Mouse (Mus musculus) testis, adult 2 months (tissue): ENCODE data around the gene Gm5431.

Experiments used
- CTCF ChIP-seq: fragments of 200-500 bp; IDR thresholded peaks from 2 replicates; pipeline ENCODE4 v1.5.1; 2012; ENCODE audit warnings: low read depth, mild to moderate bottlenecking, inconsistent platforms, low read length, moderate library complexity; ENCODE audit not compliant: control insufficient read depth, insufficient read depth, insufficient replicate concordance
- POLR2A ChIP-seq: fragments of 200-500 bp; IDR thresholded peaks from 2 replicates; pipeline ENCODE4 v1.6.1; 2012; ENCODE audit warnings: low read depth, mild to moderate bottlenecking, inconsistent platforms, low read length, moderate library complexity; ENCODE audit not compliant: control insufficient read depth

DNA sequence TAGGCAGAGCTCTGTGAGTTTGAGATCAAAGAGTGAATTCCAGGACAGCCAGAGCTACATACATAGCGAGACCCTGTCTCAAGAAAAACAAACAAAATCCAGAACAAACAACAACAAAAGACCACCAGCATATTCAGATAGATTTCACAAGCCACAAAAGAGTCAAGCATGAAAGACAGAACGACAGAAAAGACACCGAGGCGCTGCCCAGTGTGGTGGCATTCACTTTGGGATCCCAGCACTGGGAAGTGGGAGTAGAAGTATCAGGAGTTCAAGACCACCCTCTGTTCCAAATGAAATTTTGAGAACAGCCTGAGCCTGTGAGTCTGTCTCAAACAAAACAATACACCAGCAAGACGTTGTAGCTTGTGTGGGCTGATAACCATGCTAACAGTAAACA lies 55.1 kb downstream of the Gm5431 start:
- no peak for TF ChIP-seq POLR2A
- no peak for TF ChIP-seq CTCF
